Mouse (Mus musculus) CH12.LX (cell line): ENCODE measurements around the gene Il4. TPM values are rescaled to one million over a fixed set of nuclear protein-coding genes. Genes with fewer than 3 reads are reported as not detected.

ENCODE experiments used
- DNase-seq: peaks from one replicate; pipeline ENCODE4 v3.0.0-alpha.2; 2013; ENCODE audit errors: extremely low read depth
- H3K27ac ChIP-seq: 2 replicates; pipeline ENCODE4 v1.5.1; 2012; ENCODE audit warnings: low read depth, mild to moderate bottlenecking, control low read depth, moderate library complexity; ENCODE audit not compliant: insufficient read depth
- H3K27me3 ChIP-seq: replicated peaks from 2 replicates; pipeline ENCODE3; 2012; ENCODE audit warnings: inconsistent platforms
- H3K36me3 ChIP-seq, 2 experiments: replicated peaks in 1 of 2; 2 replicates each; pipeline versions ENCODE3 to v1.6.1; 2012; ENCODE audit warnings: inconsistent platforms in 1 of 2, low read length in 1 of 2, mild to moderate bottlenecking in 1 of 2, mixed read lengths in 1 of 2, moderate library complexity in 1 of 2; ENCODE audit not compliant: control insufficient read depth in 1 of 2, insufficient read depth in 1 of 2
- H3K4me1 ChIP-seq, 2 experiments: 2 replicates each; pipeline ENCODE4 v1.6.1; 2012; ENCODE audit warnings: inconsistent platforms in 1 of 2, moderate library complexity in 1 of 2; ENCODE audit not compliant: insufficient read depth in 2 of 2, control insufficient read depth in 1 of 2
- H3K4me2 ChIP-seq: 2 replicates; pipeline ENCODE4 v1.6.1; 2012; ENCODE audit warnings: low read depth, mild to moderate bottlenecking, control low read depth; ENCODE audit not compliant: poor library complexity, insufficient read depth, severe bottlenecking
- H3K4me3 ChIP-seq, 3 experiments: fragments of 150-350 bp in 1 of 3; sonication (generic) in 1 of 3; replicated peaks in 1 of 3; 2 replicates each; pipeline versions ENCODE3 to v1.5.1; 2011 to 2012; ENCODE audit warnings: low read depth in 2 of 3, low read length in 2 of 3, mild to moderate bottlenecking in 2 of 3, moderate library complexity in 2 of 3, control low read depth in 1 of 3, improper control_type of control experiment in 1 of 3, inconsistent platforms in 1 of 3, mixed read lengths in 1 of 3; ENCODE audit not compliant: poor library complexity in 1 of 3
- H3K79me2 ChIP-seq: replicated peaks from 2 replicates; pipeline ENCODE4 v1.6.1; 2012; ENCODE audit warnings: mild to moderate bottlenecking, moderate library complexity; ENCODE audit not compliant: control insufficient read depth, poor library complexity, insufficient read depth, severe bottlenecking; ENCODE audit errors: extremely low read depth
- H3K9ac ChIP-seq: 2 replicates; pipeline ENCODE4 v1.6.1; 2012; ENCODE audit warnings: low read depth, mild to moderate bottlenecking, control low read depth, moderate library complexity; ENCODE audit not compliant: insufficient read depth
- H3K9me3 ChIP-seq: replicated peaks from 2 replicates; pipeline ENCODE3; 2012; ENCODE audit warnings: low read length, inconsistent platforms, mixed read lengths
- BHLHE40 ChIP-seq: IDR thresholded peaks from 2 replicates; pipeline ENCODE4 v1.6.1; 2011; ENCODE audit warnings: mild to moderate bottlenecking, low read depth, low read length, improper control_type of control experiment
- CHD1 ChIP-seq: IDR thresholded peaks from 2 replicates; pipeline ENCODE4 v1.6.1; 2012; ENCODE audit warnings: low read depth, low read length, improper control_type of control experiment, inconsistent platforms
- CHD2 ChIP-seq: IDR thresholded peaks from 2 replicates; pipeline ENCODE4 v1.6.1; 2011; ENCODE audit warnings: low read length, improper control_type of control experiment
- CTCF ChIP-seq, 2 experiments: IDR thresholded peaks in 1 of 2; conservative IDR thresholded peaks in 1 of 2; 2 replicates each; pipeline ENCODE4 v1.5.1; 2011 to 2012; ENCODE audit warnings: low read depth in 2 of 2, low read length in 2 of 2, improper control_type of control experiment in 1 of 2, inconsistent platforms in 1 of 2, mild to moderate bottlenecking in 1 of 2, moderate library complexity in 1 of 2
- E2F4 ChIP-seq: IDR thresholded peaks from 2 replicates; pipeline ENCODE4 v1.6.1; 2011; ENCODE audit warnings: low read depth, low read length, improper control_type of control experiment; ENCODE audit not compliant: insufficient replicate concordance
- ETS1 ChIP-seq: conservative IDR thresholded peaks from 2 replicates; pipeline ENCODE4 v1.6.1; 2012; ENCODE audit warnings: low read depth, mild to moderate bottlenecking, inconsistent platforms, low read length, improper control_type of control experiment, moderate library complexity
- GABPA ChIP-seq: IDR thresholded peaks from 2 replicates; pipeline ENCODE4 v1.6.1; 2012; ENCODE audit warnings: low read depth, low read length, improper control_type of control experiment, inconsistent platforms; ENCODE audit not compliant: insufficient replicate concordance
- HCFC1 ChIP-seq: IDR thresholded peaks from 2 replicates; pipeline ENCODE4 v1.6.1; 2012; ENCODE audit warnings: low read depth, mild to moderate bottlenecking, inconsistent platforms, low read length, improper control_type of control experiment
- JUND ChIP-seq: conservative IDR thresholded peaks from 2 replicates; pipeline ENCODE4 v1.6.1; 2011; ENCODE audit warnings: low read depth, low read length, improper control_type of control experiment
- KAT2A ChIP-seq: IDR thresholded peaks from 2 replicates; pipeline ENCODE4 v1.6.1; 2012; ENCODE audit warnings: low read length, improper control_type of control experiment, inconsistent platforms; ENCODE audit not compliant: insufficient replicate concordance
- MAFK ChIP-seq: IDR thresholded peaks from 2 replicates; pipeline ENCODE4 v1.6.1; 2011; ENCODE audit warnings: low read length, improper control_type of control experiment; ENCODE audit not compliant: insufficient replicate concordance
- MAX ChIP-seq: IDR thresholded peaks from 2 replicates; pipeline ENCODE4 v1.6.1; 2011; ENCODE audit warnings: low read length, improper control_type of control experiment
- MAZ ChIP-seq: IDR thresholded peaks from 2 replicates; pipeline ENCODE4 v1.6.1; 2012; ENCODE audit warnings: low read depth, mild to moderate bottlenecking, inconsistent platforms, low read length, improper control_type of control experiment, moderate library complexity
- MEF2A ChIP-seq: IDR thresholded peaks from 2 replicates; pipeline ENCODE4 v1.6.1; 2014; ENCODE audit warnings: low read depth, mild to moderate bottlenecking, inconsistent platforms, low read length, improper control_type of control experiment, borderline replicate concordance
- NELFE ChIP-seq: IDR thresholded peaks from 2 replicates; pipeline ENCODE4 v1.6.1; 2011; ENCODE audit warnings: low read depth, low read length, improper control_type of control experiment
- NRF1 ChIP-seq: IDR thresholded peaks from 2 replicates; pipeline ENCODE4 v1.6.1; 2014; ENCODE audit warnings: low read depth, mild to moderate bottlenecking, inconsistent platforms, low read length, improper control_type of control experiment, moderate library complexity
- RAD21 ChIP-seq: IDR thresholded peaks from 2 replicates; pipeline ENCODE4 v1.6.1; 2011; ENCODE audit warnings: low read depth, mild to moderate bottlenecking, low read length, improper control_type of control experiment, moderate library complexity
- RCOR1 ChIP-seq: conservative IDR thresholded peaks from 2 replicates; pipeline ENCODE4 v1.6.1; 2012; ENCODE audit warnings: low read depth, mild to moderate bottlenecking, inconsistent platforms, low read length, improper control_type of control experiment
- SIN3A ChIP-seq: IDR thresholded peaks from 2 replicates; pipeline ENCODE4 v1.6.1; 2012; ENCODE audit warnings: low read length, improper control_type of control experiment, inconsistent platforms
- SMC3 ChIP-seq: IDR thresholded peaks from 2 replicates; pipeline ENCODE4 v1.6.1; 2011; ENCODE audit warnings: low read depth, low read length, improper control_type of control experiment
- TBP ChIP-seq: conservative IDR thresholded peaks from 2 replicates; pipeline ENCODE4 v1.6.1; 2011; ENCODE audit warnings: low read depth, low read length, improper control_type of control experiment
- TCF12 ChIP-seq: IDR thresholded peaks from 2 replicates; pipeline ENCODE4 v1.6.1; 2014; ENCODE audit warnings: low read depth, mild to moderate bottlenecking, inconsistent platforms, low read length, improper control_type of control experiment
- UBTF ChIP-seq: IDR thresholded peaks from 2 replicates; pipeline ENCODE4 v1.6.1; 2012; ENCODE audit warnings: low read depth, mild to moderate bottlenecking, inconsistent platforms, low read length, improper control_type of control experiment, moderate library complexity
- USF1 ChIP-seq: IDR thresholded peaks from 2 replicates; pipeline ENCODE4 v1.6.1; 2014; ENCODE audit warnings: low read depth, mild to moderate bottlenecking, inconsistent platforms, low read length, improper control_type of control experiment
- USF2 ChIP-seq: conservative IDR thresholded peaks from 2 replicates; pipeline ENCODE4 v1.6.1; 2011; ENCODE audit warnings: low read depth, low read length, improper control_type of control experiment
- ZC3H11A ChIP-seq: IDR thresholded peaks from 2 replicates; pipeline ENCODE4 v1.6.1; 2012; ENCODE audit warnings: low read depth, mild to moderate bottlenecking, inconsistent platforms, low read length, improper control_type of control experiment
- ZKSCAN1 ChIP-seq: IDR thresholded peaks from 2 replicates; pipeline ENCODE4 v1.6.1; 2012; ENCODE audit warnings: low read depth, inconsistent platforms, low read length, improper control_type of control experiment, borderline replicate concordance
- ZNF384 ChIP-seq: IDR thresholded peaks from 2 replicates; pipeline ENCODE4 v1.6.1; 2012; ENCODE audit warnings: low read depth, low read length, improper control_type of control experiment, inconsistent platforms
- dilution Hi-C: fragments of 300-500 bp; cut with MboI; formaldehyde crosslinking; loops from 2 replicates; pipeline ENCODE4 v1.14.3; 2020; ENCODE audit warnings: low sequenced_read_pairs; ENCODE audit not compliant: extremely low pct_unique_long_range_greater_than_20kb, extremely low pct_ligation_motif_present
- in situ Hi-C: fragments of 300-500 bp; cut with MboI; formaldehyde crosslinking; loops from 3 replicates; pipeline ENCODE4 v1.14.3; 2019; ENCODE audit warnings: low sequenced_read_pairs, low pct_ligation_motif_present, low pct_unique_long_range_greater_than_20kb, mixed read lengths
- polyA plus RNA-seq: library from polyadenylated mRNA; unstranded; fragments of >175 nt; gene quantifications from 2 replicates; pipeline ENCODE4 v1.2.1, GENCODE M21; 2012; ENCODE audit warnings: low read depth; ENCODE audit not compliant: insufficient read length
- total RNA-seq, 2 experiments: library from RNA; depleted of rRNA; stranded (reverse); fragments of 300-350 nt in 1 of 2; fragments of >200 nt in 1 of 2; gene quantifications; 2 replicates each; pipeline ENCODE4 v1.2.3; 2012 to 2014

Il4 gene
- total and polyA plus RNA-seq, 3 experiments = 19.5 to 75.5 (median 35.6) TPM

DNA sequence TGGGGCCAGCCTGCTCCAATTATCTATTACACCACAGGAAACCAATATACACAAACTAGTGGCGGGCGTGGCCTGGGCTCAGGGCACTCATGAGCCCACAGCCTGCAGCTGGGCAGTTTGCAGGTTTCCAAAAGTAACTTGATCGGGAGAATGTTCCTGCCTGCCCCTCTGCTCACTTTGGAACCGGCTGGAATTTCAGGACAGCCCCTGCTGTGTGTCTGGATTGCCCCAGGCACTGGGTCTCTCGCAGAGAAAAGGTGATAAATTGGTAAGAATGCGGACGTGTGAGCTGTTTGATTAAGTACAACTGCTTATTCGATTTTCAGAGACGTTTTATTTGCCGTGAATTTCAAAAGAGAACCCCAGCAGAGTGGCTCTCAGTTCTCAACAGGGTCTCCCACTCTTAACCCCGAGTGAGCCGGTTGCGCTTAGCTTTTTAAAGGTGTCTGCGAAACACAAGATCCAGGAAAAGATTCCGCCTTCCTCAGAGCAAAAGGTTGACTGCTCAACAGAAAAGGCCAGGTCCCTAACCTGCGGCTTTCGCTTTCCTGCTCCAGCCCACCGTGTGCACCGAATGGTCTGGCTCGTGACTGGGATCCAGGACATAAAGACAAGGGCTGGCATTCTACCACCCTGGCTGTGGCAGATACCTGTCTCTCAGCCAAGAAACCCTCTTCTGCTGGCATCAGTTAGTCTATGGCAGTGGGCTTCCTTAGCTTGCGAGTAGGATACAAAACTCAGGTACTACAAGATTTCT, 18.8 kb upstream of the Il4 start:
- no peaks in the 10 kb centered on the region for H3K79me2 ChIP-seq
- peak overlapping the region; percentile 75 for H3K27ac ChIP-seq
- H3K36me3 ChIP-seq = peaks cover 0 to 21% of the 10 kb centered on the region in 2 experiments
- no peaks in the 10 kb centered on the region for H3K27me3 ChIP-seq
- TF ChIP-seq NRF1 = no peak
- no peak for TF ChIP-seq ZKSCAN1
- TF ChIP-seq MAZ = peak; percentile 12; the same call in 1 of the 2 replicates
- TF ChIP-seq MAX = peak; percentile 19; the same call in 1 of the 2 replicates
- TF ChIP-seq TBP = 0 out of 2 replicates have a peak, but pooled peaks have one; percentile 54
- no peak for TF ChIP-seq BHLHE40
- peak overlapping the region; percentile 64 for H3K9ac ChIP-seq
- in situ Hi-C loops (no loop called here), dilution Hi-C loops (no loop called here)
- H3K9me3 ChIP-seq = peaks cover 1% of the 10 kb centered on the region
- peak overlapping the region; percentile 21 to 37 (median 25) for H3K4me3 ChIP-seq
- DNase-seq = no peak
- peaks cover 39 to 79% of the 10 kb centered on the region in 2 experiments for H3K4me1 ChIP-seq
- H3K4me2 ChIP-seq = peak overlapping the region; percentile 93

- H3K27me3 ChIP-seq = no peaks in the 10 kb centered on the region
- H3K9me3 ChIP-seq = no peaks in the 10 kb centered on the region
- H3K4me3 ChIP-seq = peak overlapping the region; percentile 0 to 42 (median 28)
- peak overlapping the region; percentile 92 for H3K27ac ChIP-seq
- in situ Hi-C loops (no loop called here), dilution Hi-C loops (no loop called here)
- peak; percentile 85 for DNase-seq
- H3K9ac ChIP-seq = peak overlapping the region; percentile 64
- H3K79me2 ChIP-seq = no peaks in the 10 kb centered on the region
- peak overlapping the region; percentile 93 for H3K4me2 ChIP-seq
- H3K4me1 ChIP-seq = peaks cover 45 to 84% of the 10 kb centered on the region in 2 experiments
- H3K36me3 ChIP-seq = peaks cover 0 to 16% of the 10 kb centered on the region in 2 experiments
- TF ChIP-seq ZNF384 = no peak
- TF ChIP-seq ZC3H11A = no peak
- peak; percentile 49; the same call in 1 of the 2 replicates for TF ChIP-seq MAX
- TF ChIP-seq GABPA = no peak
- TF ChIP-seq JUND = no peak
- no peak for TF ChIP-seq USF1
- no peak; the same call in 1 of the 2 replicates for TF ChIP-seq RAD21
- TF ChIP-seq MAZ = 0 out of 2 replicates have a peak, but pooled peaks have one; percentile 13
- no peak for TF ChIP-seq USF2
- TF ChIP-seq KAT2A = 0 out of 2 replicates have a peak, but pooled peaks have one; percentile 56
- TF ChIP-seq CHD2 = peak; percentile 57; the same call in 1 of the 2 replicates
- TF ChIP-seq NELFE = peak; percentile 24; the same call in 1 of the 2 replicates
- peak; percentile 74 for TF ChIP-seq ETS1
- TF ChIP-seq HCFC1 = no peak; the same call in 1 of the 2 replicates
- peak; percentile 52 for TF ChIP-seq NRF1
- no peak for TF ChIP-seq ZKSCAN1
- TF ChIP-seq MAFK = no peak
- TF ChIP-seq SIN3A = peak; percentile 17; the same call in 1 of the 2 replicates
- no peak for TF ChIP-seq SMC3
- TF ChIP-seq RCOR1 = 0 out of 2 replicates have a peak, but pooled peaks have one; percentile 9
- no peak for TF ChIP-seq CHD1
- peak; percentile 83 for TF ChIP-seq MEF2A
- TF ChIP-seq UBTF = no peak
- no peak for TF ChIP-seq E2F4
- TF ChIP-seq CTCF (conservative IDR thresholded peaks at IDR 0.05 in 1 of 2, IDR thresholded peaks at IDR 0.05 in 1 of 2; ENCODE audit: low read depth in 2 of 2, low read length in 2 of 2) = 0 out of 4 replicates have a peak, but pooled peaks of 1 of the 2 experiments have one; percentile 9
- peak; percentile 71; the same call in 1 of the 2 replicates for TF ChIP-seq TCF12
These were observed 17.7 kb upstream of the Il4 start for GRCm38 (mm10) chr11:53636183-53636646.
